Mouse (Mus musculus) kidney, postnatal 25 days (tissue): ENCODE data around the gene Epb42.
A peak's percentile ranks its signal among the peaks of the same experiment; 100 is the strongest.
"Not testable (repeated sequence)": the region's sequence is repeated elsewhere in the genome, so short reads cannot be mapped to it uniquely, and the experiment has no call there.

Source experiments
- DNase-seq, 2 experiments: peaks; one replicate each; pipeline ENCODE4 v3.0.0; 2021; ENCODE audit warnings: mixed read lengths in 2 of 2

Gene Epb42

DNA sequence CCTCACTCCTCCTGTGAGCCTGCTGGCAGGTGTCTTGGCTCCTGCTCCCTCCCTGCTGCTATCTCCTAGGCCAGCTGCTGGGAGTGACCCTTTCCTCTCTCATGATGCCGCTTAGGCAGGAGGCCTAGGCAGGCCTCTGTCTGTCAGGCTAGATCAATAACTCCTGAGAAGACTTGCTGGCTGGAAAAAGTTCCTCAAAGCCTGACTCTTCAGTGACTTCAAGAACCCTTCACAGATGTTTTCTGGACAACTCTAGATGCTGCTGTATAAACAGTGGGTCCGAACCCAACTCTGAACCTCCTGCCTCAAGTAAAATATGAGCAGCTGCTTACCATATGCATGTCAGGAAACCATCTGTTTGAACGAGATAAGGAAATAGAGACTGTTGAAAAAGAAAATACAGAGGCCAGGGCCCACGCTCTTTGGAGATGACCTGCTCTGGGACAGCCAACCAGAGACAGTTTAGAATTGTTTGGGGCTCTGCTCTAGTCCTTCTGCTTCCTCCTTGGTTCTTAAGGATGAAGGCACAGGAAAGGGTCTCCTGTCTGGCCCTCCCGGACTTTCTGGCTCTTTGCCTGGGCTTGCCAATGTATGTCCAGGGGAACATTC lies at the start of gene Epb42:
Gene Epb42 (minus strand): TSS at position 340 of the 609 bp plus-strand sequence.
- DNase-seq: no peak

DNA sequence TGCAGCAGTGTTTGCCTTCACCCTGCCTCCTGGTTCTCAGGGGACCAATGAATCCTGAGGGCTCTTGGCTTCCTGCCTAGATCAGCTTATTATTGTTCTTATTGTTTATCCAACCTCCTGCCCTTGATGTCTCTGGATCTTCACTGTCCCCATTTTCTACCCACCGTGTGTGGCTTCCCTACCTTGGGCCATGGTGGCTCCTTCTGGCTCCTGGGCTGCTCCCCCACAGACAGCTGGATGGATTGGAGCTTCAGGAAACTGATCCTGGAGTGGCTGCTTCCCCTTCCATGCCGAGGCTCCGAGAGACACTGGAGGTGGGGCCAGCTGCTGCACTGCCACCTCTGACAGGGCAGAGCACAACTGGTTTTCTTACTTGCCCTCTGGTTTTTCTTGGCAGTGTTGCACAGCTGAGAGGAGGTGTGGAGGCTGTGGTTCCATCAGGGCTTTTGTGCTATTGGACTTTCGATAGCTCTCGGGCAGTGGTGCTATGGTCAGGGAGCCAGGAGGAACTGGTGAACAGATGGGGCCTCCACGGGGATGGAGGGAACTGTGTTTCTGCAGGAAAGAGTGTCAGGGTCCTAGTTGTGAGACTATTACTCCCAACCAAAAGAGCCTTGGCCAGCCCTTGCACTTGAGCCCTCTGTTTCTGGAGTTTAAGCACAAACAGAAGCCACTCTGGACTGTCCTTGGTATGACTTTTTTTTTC lies 48.8 kb upstream of the Epb42 start, which contains the start of gene Tgm5:
Gene Tgm5 (minus strand): TSS at position 362 of the 706 bp plus-strand sequence.
- peak in 1 of 2 experiments; percentile 28 for DNase-seq

DNA sequence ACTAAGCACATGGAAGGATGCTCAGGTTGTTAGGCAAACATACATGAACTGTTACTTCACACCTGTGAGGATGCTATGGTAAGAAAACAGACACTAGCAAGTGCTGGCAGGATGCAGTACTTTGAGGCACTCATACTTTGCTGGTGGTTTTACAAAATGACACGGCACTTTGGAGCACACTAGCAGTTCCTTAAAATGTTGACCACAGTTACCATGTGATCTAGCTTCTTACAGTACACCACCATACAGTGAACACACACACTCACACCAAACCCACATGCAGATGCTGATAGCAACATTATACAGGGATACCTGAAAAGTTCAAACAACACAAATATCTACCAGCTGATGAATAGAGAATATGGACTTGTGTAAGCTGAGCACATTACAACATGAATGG lies 45.8 kb upstream of the Epb42 start:
- DNase-seq: no peak

DNA sequence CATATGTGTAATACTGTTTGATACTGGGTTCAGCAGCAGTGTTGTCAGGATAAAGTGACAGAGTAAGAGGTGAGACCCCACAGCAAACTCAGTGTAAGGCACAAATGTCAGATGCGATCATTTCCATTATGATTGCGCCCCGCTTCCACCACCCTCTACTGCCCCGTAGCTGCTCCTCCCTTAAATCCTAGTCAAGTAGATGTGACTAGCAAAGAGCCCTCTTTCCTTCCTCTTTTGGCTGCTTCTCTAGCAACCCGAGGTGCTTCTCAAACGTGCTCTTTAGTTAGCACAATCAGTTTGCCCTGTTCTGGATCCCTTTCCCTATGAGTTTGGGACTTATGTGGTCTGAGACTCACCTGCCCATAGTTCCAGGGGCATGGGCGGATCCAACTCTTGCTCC lies 37.9 kb upstream of the Epb42 start:
- no peak for DNase-seq

DNA sequence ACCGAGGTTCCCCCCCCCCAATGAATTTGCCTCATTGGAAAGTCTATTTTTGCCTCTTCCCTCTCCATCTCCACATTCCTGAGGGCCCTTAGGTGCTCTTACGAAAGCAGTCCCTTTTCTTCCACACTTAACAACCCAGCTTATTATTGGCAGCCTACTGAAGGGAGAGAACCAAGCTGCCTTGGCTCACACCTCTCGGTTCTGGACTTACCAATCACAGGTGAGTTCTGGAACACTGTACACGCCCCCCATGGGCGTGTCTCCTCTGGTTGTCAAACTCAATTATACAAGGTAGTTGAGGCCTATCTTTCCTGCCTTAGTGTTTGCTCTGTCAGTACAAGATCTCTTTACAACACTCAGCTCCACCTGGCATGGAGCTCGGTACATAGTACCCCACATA lies 35.0 kb upstream of the Epb42 start:
- DNase-seq: no peak

DNA sequence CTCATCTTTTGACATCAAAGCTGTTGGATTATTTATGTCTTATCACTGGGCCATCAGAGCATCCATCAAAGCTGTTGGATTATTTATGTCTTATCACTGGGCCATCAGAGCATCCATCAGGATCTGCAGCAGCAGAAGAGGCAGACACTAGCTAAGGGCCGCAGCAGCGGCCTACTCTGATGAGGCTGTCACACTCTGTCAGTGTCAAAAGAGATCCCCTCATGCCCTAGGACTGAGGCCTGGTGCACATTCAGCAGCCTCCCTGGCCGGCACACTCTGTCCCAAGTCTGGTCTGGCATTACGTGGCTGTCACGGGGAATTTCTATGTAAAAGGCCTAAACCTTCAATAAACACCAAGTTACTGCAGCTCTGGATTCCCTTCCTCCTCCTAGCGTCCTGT lies 32.6 kb upstream of the Epb42 start:
- no peak for DNase-seq

DNA sequence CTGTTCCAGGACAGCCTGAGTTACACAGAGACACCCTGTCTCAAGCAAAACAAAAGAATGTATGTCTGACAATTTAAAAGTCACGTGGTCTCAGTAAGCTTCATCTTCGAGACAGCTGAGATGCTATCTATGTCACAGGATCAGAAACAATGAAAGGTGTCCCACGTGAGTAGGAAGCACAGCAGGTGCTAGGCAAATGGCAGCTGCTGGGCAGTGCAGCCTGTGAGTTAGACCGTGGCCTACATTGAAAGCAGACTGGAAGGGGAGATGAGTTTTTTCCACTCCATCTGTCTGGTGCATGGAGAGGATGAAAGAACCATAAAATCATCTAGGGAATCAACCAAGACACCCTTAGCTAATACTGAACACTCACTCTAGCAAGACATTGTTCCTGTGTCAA lies 30.2 kb upstream of the Epb42 start:
- DNase-seq: no peak

DNA sequence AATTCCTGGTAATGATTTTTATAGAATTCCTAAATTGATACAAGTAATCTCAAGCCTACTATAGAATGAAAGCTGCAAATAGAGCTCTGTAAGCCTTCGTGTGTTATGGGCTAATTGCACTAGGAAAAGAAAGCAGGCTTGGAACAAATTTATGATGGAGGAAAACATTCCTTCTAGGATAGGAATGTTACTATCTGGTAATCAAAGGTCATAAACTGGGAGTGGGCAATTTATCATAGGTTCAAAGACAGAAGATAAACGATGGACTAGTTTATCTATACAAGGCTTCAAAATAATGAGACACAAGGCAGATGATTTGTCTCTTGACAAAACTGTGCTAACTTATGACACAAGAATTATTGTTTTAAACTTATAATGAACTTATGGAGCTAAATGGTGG lies 24.4 kb upstream of the Epb42 start:
- no peak for DNase-seq

DNA sequence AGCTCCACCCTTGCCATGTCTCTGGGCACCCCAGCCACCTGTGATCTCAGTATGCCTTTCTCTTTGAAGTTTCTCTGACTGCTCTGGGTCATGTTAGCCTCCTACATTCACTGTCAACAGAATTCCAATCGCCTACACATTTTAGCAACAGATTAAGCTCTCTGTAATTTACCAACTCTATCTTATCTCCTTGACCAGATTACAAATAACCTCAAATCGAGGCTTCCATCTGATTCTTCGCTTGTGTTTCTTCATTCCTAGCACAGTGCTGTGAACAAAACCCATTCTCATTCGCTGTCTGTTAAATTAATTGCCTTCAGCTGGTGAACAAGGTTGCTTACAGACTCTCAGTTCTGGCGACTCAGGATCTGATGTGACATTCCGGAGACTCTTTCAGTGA lies 21.1 kb upstream of the Epb42 start:
- no peak for DNase-seq

DNA sequence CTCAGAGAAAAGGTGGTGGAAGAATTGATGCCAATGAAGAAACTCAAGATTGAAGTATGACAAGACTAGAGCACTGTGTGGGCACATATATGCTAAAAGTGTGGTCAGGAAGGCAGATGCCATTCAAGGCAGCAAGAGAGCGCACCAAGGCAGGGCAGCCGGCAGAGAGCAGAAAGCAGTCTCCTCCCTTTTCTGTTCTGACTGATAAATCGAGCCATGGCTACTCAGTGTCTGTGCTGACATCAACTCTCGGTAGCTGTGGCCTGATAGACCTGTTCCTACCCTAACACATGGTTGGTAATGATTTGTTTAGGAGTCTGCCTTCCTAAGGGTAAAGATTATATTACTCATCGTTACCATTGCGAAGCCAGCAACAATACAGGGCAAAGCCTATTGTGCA lies 19.0 kb upstream of the Epb42 start:
- DNase-seq: no peak

DNA sequence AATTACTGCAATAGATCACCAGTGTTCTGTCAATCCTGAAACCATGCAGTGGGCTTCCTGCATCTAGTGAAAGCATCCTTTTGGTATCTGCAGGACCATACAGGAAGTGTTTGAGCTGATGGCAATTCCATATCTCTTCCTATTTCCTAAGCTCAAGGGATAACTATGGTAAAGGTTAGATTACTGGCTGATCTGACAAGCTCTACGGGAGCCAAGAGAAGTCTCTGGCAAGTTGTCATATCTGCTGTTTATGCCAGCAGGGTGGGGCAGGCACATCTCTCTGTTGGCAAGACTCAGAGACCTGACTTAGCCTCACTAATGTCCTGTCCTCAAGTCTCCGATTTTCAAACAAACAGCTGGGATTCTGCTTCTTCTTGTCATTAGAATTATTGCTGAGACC lies 17.2 kb upstream of the Epb42 start:
- DNase-seq: no peak

DNA sequence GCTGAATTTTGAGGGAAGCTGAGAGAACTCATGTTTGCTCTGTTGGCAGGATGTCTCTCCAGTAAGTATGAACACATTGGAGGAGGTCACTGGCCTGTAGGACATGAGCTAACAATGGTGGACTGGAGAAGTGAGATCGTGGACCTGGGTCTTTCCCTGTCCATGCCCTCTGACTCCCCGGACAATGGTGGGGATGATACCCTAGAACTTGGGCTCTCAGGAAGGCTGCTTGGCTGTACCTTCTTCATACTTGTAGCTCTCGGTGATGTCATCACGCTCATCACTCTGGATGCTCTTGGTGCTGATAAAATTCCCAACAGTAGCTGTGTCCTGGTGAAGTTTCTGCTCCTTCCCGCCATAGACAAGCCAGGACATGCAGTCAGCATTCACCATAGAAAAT lies 15.3 kb upstream of the Epb42 start:
- DNase-seq: no peak

DNA sequence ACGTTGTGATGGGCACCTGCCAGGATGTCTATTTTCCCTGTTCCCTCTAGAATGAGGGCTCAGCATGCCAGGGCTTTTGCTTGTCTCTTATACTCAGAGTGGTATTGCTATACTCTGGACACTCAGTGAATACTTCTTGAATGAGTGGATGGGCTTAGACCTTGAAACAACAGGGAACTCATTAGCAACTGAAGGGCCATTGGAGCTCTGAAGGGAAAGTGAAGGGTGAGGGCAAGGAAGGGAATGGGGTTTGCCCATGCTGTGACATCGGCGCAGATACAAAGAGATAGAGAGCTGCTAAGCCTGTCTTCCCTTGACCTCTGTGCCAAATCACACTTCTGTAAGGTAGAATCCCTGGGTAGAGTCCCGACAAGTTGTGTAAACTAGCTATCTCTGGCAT lies 8.8 kb upstream of the Epb42 start:
- DNase-seq: no peak

DNA sequence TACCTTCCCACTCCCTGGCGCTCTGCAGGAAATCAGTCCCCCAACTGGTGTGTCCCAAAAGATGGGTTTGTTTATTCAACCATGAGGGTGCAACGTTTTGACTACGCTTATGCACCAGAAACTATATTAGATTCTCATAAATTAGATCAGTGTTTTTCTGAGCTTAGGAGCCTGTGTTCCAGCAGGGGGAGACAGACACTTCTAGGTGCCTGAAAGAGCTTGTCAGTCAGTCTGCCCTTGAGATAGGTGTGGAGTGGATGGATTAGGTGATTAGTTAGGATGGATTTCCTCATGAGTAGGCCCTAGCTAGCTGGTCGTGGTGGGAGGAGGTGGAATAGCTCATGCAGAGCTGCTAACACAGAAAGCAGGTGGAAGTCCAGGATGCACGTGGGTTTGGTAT lies 4.2 kb upstream of the Epb42 start:
- peak; percentile 47 to 63 for DNase-seq

DNA sequence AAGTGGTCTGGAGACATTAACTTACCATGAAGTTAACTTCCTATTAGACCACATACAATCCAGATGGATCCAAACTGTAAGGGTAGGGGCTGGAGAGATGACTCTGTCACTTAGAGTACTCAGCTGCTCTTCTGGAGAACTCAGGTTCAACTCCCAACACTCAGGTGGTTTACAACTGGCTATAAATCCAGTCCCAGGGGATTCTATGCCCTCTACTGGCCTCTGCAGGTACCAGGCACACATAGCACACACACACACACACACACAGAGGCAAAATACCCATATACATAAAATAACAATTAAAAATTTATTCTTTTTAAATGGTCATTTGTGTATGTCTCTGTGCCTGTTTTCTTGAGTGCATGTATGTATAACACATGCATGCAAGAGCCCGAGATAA lies 2.5 kb upstream of the Epb42 start:
- DNase-seq: no peak

DNA sequence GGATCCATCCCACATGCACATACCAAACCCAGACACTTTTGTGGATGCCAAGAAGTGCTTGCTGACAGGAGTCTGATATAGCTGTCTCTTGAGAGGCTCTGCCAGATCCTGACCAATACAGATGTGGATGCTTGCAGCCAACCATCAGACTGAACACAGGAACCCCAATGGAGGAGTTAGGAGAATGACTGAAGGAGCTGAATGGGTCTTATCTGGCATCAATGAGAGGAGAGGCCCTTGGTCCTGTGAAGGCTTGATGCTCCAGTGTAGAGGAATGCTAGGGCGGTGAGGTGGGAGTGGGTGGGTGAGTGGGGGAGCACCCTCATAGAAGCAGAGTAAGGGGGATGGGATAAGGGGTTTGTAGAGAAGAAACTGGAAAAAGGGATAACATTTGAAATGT lies 2.0 kb upstream of the Epb42 start:
- DNase-seq: not testable (repeated sequence)

DNA sequence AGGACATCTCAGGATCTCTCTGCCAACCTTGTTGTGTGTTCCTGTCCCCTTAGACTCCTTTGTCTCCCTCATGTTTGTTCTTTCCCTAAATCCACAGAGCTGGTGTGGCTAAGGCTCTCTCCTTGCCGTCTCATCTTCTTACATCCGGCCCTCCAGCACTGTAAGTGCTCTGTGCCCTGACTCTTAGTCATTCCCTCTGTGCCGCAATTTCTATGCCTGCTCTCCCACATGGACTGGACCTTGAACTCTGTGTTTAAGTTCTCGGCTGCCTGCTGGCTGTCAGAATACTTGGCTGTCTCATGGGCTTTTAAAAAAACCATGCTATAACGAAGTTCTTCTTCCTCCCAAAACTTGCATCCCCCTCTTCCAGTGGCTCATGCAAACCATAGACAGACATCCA lies 14.0 kb downstream of the Epb42 start:
- DNase-seq: peak; percentile 30 to 45

DNA sequence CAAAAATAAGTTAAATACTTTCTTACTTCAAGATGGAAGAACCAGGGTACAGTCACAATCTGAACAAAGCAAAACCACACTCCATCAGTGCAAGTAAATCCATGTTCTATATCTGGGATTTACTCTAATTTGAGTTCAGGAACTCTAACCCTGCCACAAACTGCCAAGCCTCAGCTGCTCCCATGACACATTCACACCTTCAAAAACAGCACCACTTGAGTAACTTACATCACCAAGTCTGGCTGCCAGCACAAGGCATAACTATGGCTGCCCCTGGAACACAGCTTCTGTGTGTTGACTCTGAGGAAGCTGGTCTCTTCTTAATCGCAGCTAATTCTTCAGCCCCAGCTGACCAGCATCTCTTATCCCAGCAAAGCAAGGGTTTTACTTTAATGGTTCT lies 19.7 kb downstream of the Epb42 start:
- DNase-seq: no peak

DNA sequence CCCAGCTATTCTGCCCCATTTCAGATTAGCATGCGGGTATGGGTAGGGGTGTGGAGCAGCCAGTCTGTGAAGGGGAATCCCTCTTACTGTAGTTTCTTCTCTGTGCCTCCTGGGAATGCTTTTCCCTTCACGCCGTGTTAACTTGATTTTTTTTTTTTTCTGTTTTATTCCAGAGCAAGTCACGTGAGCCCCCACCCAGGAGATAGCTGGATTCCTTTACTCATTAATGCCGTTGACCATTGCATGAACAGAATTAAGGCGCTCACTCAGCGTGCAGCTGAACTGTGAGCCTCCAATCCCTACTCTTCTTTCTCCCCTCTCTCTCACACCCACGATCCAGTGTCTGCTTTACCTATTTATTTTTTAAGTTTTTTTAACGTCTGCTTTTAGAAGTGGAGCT lies 20.6 kb downstream of the Epb42 start:
- DNase-seq: peak; percentile 73 to 75

DNA sequence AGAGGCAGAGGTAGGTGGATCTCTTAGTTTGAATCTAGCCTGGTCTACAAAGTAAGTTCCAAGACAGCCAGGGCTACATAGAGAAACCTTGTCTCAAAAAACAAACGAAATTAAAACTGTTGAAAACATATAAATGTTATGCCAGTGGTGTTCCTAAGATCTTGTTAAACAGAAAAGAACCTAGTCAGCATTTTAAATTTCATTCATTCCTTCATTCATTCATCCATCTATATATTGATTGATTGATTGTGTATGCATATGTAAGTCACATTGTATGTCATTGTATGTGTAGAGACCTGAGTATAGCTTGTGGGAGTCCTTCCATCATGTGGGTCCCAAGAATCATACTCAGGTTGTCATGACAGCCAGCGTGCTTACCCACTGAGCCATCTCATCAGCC lies 21.4 kb downstream of the Epb42 start:
- DNase-seq: no peak

DNA sequence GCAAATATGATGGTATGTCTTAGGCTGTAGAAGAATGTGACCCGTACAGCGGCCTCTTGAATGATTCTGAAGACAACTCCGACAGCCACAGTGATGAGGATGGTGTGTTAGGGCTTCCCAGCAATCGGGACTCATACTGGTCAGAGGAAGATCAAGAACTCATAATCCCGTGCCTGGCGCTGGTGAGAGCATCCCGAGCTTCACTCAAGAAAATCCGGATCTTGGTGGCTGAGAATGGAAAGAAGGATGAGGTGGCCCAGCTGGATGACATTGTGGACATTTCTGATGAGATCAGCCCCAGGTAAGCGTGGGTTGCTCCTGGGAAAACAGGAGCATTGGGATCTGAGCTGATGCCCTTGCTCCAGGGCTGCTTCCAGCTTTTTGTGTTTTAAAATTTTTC lies 24.2 kb downstream of the Epb42 start:
- no peak for DNase-seq

DNA sequence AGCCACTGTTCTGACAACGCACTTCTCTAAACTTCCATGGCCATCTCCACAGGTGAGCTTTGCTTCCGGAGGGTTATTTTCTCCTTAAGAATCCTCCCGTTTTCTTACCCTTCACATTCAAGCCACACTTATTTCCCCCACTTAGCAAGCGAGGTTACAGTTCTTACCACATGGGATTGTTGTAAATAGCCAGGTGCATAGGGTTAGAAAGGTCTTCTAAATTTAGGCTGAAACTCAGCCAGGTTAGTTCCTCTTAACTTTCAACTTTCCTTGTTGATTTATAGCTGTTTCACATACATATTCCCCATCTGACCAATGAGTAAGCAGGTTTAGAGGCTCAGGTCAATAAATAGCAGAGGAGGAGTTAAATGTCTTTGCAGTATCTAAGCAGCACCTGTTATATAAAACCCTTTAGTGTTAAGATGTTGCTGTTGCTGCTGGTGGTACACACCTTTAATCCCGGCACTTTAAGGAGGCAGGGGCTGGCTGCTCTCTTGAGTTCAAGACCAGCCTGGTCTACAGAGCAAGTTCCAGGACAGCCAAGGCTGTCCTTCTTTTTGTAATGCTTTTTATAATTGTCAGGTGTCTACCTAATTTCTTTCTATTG lies 27.7 kb downstream of the Epb42 start:
- no peak for DNase-seq

DNA sequence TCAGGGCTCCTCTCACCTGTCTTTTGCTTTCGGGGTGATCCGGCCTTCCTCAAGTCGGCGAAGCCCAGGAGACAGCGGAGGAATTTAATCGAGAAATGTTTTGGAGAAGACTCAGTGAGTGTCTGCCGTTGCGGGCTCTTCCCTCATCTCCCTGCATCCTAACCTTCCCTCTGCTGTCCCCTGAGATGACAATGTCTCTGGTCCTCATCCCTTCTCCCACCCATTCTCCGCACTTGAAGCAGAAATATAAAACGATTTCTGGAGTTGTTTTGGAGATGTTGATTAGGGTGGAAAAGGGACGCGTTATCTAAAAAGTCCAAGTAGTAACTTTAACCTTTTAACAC lies 28.2 kb downstream of the Epb42 start:
- DNase-seq: no peak

DNA sequence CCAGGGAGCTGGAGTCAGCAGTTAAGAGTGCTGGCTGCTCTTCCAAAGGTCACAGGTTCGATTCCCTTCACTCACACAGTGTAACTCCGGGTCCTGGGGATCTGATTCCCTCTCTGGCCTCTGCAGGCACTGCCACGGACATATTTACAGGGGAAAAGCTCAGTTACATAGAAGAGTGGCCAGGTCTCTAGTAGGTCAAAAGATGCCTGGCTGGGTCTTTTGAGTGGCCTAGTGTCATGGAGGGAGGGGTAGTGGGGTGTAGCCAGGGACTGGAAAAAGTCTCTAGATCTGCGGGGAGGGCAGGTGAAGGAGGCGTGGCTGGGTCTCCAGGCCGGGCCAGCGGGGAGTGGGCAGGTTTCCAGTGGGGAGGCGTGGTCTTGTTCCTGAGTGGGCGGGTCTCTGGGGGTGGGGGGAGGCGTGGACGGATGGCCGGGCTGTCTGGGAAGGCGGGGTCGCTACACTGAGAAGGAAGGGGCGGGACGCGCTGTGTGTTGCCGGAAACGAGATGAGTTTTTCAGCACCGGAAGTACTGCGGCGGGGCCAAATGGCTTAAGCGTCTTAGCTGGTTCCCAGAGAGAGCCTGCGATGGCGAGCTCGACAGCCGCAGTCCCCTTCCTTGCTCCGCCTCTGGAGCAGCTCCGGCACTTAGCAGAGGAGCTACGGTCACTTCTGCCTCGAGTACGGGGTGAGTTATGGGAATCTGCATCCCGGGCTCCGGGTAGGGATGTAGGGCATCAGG lies 28.8 kb downstream of the Epb42 start, which contains the start of gene Ccndbp1:
Gene Ccndbp1 (plus strand): TSS at position 479 of the 739 bp plus-strand sequence.
- DNase-seq: peak; percentile 97 to 98
